Mouse (Mus musculus) forebrain, embryonic 16.5 days (tissue): ENCODE data around the gene Ppp4r4. TPM values are rescaled to one million over a fixed set of nuclear protein-coding genes. Genes with fewer than 3 reads are reported as not detected.
"Not testable (repeated sequence)": the region's sequence is repeated elsewhere in the genome, so short reads cannot be mapped to it uniquely, and the experiment has no call there.

Source experiments
- ATAC-seq: fragments of 200-750 bp; cut with Nextera tagmentation; 2 replicates; pipeline ENCODE4 v1.8.0; 2017; ENCODE audit warnings: mild to moderate bottlenecking, moderate library complexity
- H3K27ac ChIP-seq: fragments of 300-500 bp; sonication (generic); 2 replicates; pipeline ENCODE4 v1.5.1; 2014; ENCODE audit warnings: low read length, control low read depth
- H3K27me3 ChIP-seq: fragments of 300-500 bp; sonication (generic); replicated peaks from 2 replicates; pipeline ENCODE4 v1.6.1; 2014; ENCODE audit warnings: low read length; ENCODE audit not compliant: control insufficient read depth, insufficient read depth
- H3K36me3 ChIP-seq: fragments of 300-500 bp; sonication (generic); 2 replicates; pipeline ENCODE4 v1.6.1; 2014; ENCODE audit not compliant: control insufficient read depth, insufficient read depth
- H3K4me1 ChIP-seq: fragments of 300-500 bp; sonication (generic); replicated peaks from 2 replicates; pipeline ENCODE4 v1.6.1; 2014; ENCODE audit warnings: low read length; ENCODE audit not compliant: control insufficient read depth, insufficient read depth
- H3K4me2 ChIP-seq: fragments of 300-500 bp; sonication (generic); 2 replicates; pipeline ENCODE4 v1.6.1; 2014; ENCODE audit warnings: mild to moderate bottlenecking, low read length, control low read depth
- H3K4me3 ChIP-seq: fragments of 300-500 bp; sonication (generic); replicated peaks from 2 replicates; pipeline ENCODE4 v1.5.1; 2014; ENCODE audit warnings: mild to moderate bottlenecking, low read length, control low read depth
- H3K9ac ChIP-seq: fragments of 300-500 bp; sonication (generic); replicated peaks from 2 replicates; pipeline ENCODE4 v1.6.1; 2014; ENCODE audit warnings: low read depth, low read length, control low read depth
- H3K9me3 ChIP-seq: fragments of 300-500 bp; sonication (generic); 2 replicates; pipeline ENCODE4 v1.6.1; 2016; ENCODE audit warnings: low read length; ENCODE audit not compliant: control insufficient read depth
- WGBS: fragments of 180-500 bp; shearing (Covaris S2); extraction: QIAGEN DNeasy Blood & Tissue Kit; methylation state at CpG from one replicate; pipeline ENCODE4 v1.1.7; 2014; 5-methylcytosine and 5-hydroxymethylcytosine counted together
- polyA plus RNA-seq: library from polyadenylated mRNA; unstranded; fragments of >200 nt; fragmentation: Nextera tagmentation; extraction: Ambion mirVana; gene quantifications from 2 replicates; pipeline ENCODE4 v1.2.1, GENCODE M21; 2015

Gene Ppp4r4
- polyA plus RNA-seq, 1 experiment from 2014 or later, result 2.4 TPM

DNA sequence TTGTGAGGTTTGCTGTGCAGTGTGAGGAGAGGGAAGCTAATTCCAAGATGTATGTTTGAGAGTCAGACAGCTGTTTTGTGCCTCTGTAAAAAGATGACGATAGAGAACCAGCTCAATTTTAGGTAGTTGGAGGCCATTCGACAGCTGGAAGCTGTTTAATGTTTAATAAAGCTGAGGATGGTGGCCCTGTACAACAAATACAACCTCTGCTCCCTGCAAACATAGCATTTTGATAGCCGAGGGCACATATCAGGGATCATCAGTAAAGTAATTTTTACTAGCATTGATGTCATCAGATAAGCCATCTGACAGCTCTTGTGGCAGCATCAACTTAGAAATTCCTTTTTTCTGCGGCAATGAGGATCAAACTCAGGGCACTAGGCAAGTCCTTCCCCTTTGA, 19.3 kb downstream of the Ppp4r4 start:
- Histone ChIP-seq H3K9me3 (no peaks in the 10 kb centered on the region), H3K9ac (no peak overlapping the region), H3K4me3 (no peak overlapping the region), H3K4me1 (no peaks in the 10 kb centered on the region), H3K4me2 (no peak overlapping the region), H3K27me3 (no peaks in the 10 kb centered on the region), H3K36me3 (no peaks in the 10 kb centered on the region), H3K27ac (no peak overlapping the region)
- WGBS, result 84% methylated on average over 4 of the region's 4 CpGs
- ATAC-seq, result no peak

DNA sequence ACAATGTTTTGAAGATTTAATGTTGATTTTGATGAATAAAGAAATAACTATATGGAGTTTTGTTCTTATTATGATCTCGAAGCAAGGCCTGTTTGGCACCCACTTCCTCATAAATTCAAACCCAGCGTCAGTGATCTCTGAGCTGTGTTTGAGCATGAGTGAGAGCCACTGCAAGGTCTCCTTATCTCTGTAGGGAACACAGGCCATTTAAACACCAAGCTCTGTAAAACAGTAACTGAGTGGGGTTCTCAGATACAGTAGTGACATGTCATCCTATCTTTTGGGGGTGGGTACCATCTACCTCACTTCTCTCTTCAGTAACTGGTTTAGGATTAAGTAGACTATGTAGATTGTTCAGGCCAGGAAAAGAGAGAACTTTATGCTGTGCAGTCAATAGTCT, 20.4 kb downstream of the Ppp4r4 start:
- Histone ChIP-seq H3K4me2 (no peak overlapping the region), H3K4me1 (no peaks in the 10 kb centered on the region), H3K27me3 (no peaks in the 10 kb centered on the region), H3K4me3 (no peak overlapping the region), H3K9me3 (no peaks in the 10 kb centered on the region), H3K36me3 (no peaks in the 10 kb centered on the region), H3K9ac (no peak overlapping the region), H3K27ac (no peak overlapping the region)
- 91% methylated on average over 2 of the region's 2 CpGs for WGBS
- ATAC-seq, result no peak

- Histone ChIP-seq H3K27me3 (no peaks in the 10 kb centered on the region), H3K4me2 (no peak overlapping the region), H3K9me3 (no peaks in the 10 kb centered on the region), H3K4me1 (no peaks in the 10 kb centered on the region), H3K9ac (no peak overlapping the region), H3K4me3 (no peak overlapping the region), H3K36me3 (no peaks in the 10 kb centered on the region), H3K27ac (no peak overlapping the region)
- 78% methylated on average over 3 of the region's 3 CpGs for WGBS
- ATAC-seq, result no peak
Measured at GRCm38 (mm10) chr12:103553497-103553896, 21.4 kb downstream of the Ppp4r4 start.

GRCm38 (mm10) chr12:103556856-103557255, 24.8 kb downstream of the Ppp4r4 start:
- Histone ChIP-seq H3K4me3 (no peak overlapping the region), H3K36me3 (no peaks in the 10 kb centered on the region), H3K27ac (no peak overlapping the region), H3K27me3 (no peaks in the 10 kb centered on the region), H3K9ac (no peak overlapping the region), H3K9me3 (no peaks in the 10 kb centered on the region), H3K4me1 (no peaks in the 10 kb centered on the region), H3K4me2 (no peak overlapping the region)
- no peak for ATAC-seq
- WGBS, result 95% methylated on average over 5 of the region's 5 CpGs

DNA sequence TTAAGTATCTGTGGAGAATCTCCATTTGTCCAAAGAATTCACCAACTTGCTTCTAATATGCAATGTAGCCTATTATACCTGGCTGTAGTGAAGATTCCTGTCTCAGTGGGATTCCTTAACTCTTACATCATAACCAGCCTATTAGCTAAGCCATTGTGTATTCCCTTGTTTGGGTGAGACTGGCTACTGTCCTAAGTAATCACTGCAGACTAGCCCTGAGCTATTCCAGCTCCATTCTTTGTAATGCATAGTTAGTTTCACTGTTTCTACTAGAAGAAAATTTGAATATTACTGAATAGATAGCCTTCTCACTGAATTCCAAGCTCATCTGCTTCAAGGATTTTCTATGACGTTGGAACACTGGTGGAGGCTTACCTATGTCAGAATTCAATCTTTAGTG, 32.6 kb downstream of the Ppp4r4 start:
- Histone ChIP-seq H3K4me1 (no peaks in the 10 kb centered on the region), H3K9me3 (no peaks in the 10 kb centered on the region), H3K9ac (no peak overlapping the region), H3K27ac (no peak overlapping the region), H3K4me3 (no peak overlapping the region), H3K27me3 (no peaks in the 10 kb centered on the region), H3K4me2 (no peak overlapping the region), H3K36me3 (no peaks in the 10 kb centered on the region)
- 45% methylated on average over 1 of the region's 1 CpGs for WGBS
- no peak for ATAC-seq

GRCm38 (mm10) chr12:103565151-103565550, 33.1 kb downstream of the Ppp4r4 start:
- Histone ChIP-seq H3K27me3 (no peaks in the 10 kb centered on the region), H3K4me2 (no peak overlapping the region), H3K4me1 (no peaks in the 10 kb centered on the region), H3K27ac (no peak overlapping the region), H3K9ac (no peak overlapping the region), H3K4me3 (no peak overlapping the region), H3K36me3 (no peaks in the 10 kb centered on the region), H3K9me3 (no peaks in the 10 kb centered on the region)
- no peak for ATAC-seq
- WGBS, result 90% methylated on average over 7 of the region's 7 CpGs

GRCm38 (mm10) chr12:103567129-103567528, 35.0 kb downstream of the Ppp4r4 start:
- no peak overlapping the region for H3K4me2 ChIP-seq
- H3K27ac ChIP-seq, result no peak overlapping the region
- H3K9ac ChIP-seq, result no peak overlapping the region
- H3K27me3 ChIP-seq, result no peaks in the 10 kb centered on the region
- no peak for ATAC-seq
- H3K4me1 ChIP-seq, result no peaks in the 10 kb centered on the region
- 69% methylated on average over 3 of the region's 3 CpGs for WGBS
- H3K9me3 ChIP-seq, result no peaks in the 10 kb centered on the region
- no peaks in the 10 kb centered on the region for H3K36me3 ChIP-seq
- no peak overlapping the region for H3K4me3 ChIP-seq

DNA sequence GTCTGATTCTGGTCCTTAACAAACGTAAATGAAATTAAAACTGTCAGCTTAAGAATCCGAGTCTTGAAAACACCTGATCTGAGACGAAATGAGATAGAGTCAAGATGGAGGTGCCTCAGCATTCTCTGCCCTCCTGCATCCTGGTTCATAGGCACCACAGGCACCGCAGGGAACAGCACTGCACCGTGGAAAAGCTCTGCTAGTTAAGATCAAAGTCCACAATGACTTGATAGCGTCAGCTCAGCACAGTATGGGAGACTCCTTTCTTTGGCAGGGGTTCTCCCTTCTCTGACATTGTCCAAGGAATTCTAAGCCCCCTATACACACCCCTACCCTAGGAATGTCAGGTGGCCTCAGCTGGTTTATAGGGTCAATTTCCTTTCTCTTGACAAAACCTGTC, 37.6 kb downstream of the Ppp4r4 start:
- no peak overlapping the region for H3K4me3 ChIP-seq
- ATAC-seq, result no peak
- H3K4me1 ChIP-seq, result no peaks in the 10 kb centered on the region
- no peak overlapping the region for H3K9ac ChIP-seq
- no peaks in the 10 kb centered on the region for H3K9me3 ChIP-seq
- H3K36me3 ChIP-seq, result no peaks in the 10 kb centered on the region
- WGBS, result 69% methylated on average over 6 of the region's 6 CpGs
- H3K27me3 ChIP-seq, result no peaks in the 10 kb centered on the region
- H3K27ac ChIP-seq, result no peak overlapping the region
- H3K4me2 ChIP-seq, result no peak overlapping the region

DNA sequence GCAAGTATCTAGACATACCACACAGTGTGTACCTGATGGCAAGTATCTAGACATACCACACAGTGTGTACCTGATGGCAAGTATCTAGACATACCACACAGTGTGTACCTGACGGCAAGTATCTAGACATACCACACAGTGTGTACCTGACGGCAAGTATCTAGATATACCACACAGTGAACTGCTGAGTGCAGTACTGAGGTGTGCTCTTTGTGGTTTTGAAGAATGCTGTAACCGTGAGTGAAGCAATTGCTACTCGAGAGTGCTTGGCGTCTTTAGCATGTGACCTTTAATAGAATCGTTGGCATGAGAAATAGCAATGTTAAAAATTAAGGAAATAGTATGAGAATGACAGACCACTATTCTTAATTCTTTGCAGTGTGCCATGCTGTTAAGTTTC, 46.1 kb downstream of the Ppp4r4 start:
- H3K9me3 ChIP-seq, H3K27ac ChIP-seq, H3K9ac ChIP-seq, H3K4me3 ChIP-seq, H3K36me3 ChIP-seq, ATAC-seq, H3K27me3 ChIP-seq, H3K4me1 ChIP-seq, H3K4me2 ChIP-seq: not testable (repeated sequence)
- 92% methylated on average over 6 of the region's 6 CpGs for WGBS

- Histone ChIP-seq H3K4me1 (no peaks in the 10 kb centered on the region), H3K4me2 (no peak overlapping the region), H3K27me3 (no peaks in the 10 kb centered on the region), H3K9ac (no peak overlapping the region), H3K36me3 (no peaks in the 10 kb centered on the region), H3K27ac (no peak overlapping the region), H3K4me3 (no peak overlapping the region), H3K9me3 (no peaks in the 10 kb centered on the region)
- no peak for ATAC-seq
- WGBS, result 93% methylated on average over 8 of the region's 8 CpGs
Measured at GRCm38 (mm10) chr12:103583771-103584170, 51.7 kb downstream of the Ppp4r4 start.
